Mouse (Mus musculus): ENCODE results near the gene Smug1.

DNA sequence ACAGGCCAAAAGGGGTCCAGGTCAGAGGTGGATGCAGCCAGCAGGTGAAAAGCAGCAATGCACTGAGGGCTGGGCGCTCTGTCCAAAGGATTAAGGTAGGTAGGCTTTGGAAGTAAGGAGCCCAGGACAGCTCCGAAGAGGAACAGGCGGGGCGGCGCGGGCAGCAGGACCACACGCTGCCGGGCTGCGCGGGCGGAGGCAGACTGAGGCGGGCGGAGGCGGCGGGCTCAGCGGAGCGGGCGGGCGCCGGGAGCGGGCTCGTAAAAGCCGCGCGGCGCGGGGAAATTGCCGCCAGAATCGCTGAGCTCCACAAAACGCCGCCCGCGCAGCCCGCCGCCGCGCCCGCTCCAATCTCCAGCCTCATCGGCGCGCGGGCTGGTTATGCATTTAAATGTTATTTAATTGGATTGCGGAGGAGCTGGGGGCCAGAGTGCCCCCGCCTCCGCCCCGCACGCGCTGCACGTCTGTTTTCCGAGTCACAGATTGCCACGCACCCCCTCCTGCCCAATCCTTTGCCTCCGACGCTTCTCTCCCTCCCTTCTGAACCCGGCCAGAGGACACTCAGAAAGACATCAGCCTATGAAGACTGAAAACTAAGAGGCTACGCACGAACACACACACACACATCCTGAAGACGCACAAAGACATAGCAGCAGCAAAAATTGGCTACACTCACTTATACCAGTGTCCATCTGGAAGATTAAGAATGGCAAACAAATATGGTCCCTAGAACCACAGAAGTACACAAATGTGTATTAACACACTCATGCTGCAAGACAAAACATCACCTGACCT, 20.1 kb downstream of the Smug1 start:
- TF ChIP-seq CTCF (IDR thresholded peaks at IDR 0.05; ENCODE audit: low read depth, low read length) = no peak
- no peak for TF ChIP-seq POLR2A (IDR thresholded peaks at IDR 0.05; ENCODE audit: borderline replicate concordance, low read depth, low read length)
